Mouse (Mus musculus): ENCODE results near the gene Pde4d.

Gene Pde4d

DNA sequence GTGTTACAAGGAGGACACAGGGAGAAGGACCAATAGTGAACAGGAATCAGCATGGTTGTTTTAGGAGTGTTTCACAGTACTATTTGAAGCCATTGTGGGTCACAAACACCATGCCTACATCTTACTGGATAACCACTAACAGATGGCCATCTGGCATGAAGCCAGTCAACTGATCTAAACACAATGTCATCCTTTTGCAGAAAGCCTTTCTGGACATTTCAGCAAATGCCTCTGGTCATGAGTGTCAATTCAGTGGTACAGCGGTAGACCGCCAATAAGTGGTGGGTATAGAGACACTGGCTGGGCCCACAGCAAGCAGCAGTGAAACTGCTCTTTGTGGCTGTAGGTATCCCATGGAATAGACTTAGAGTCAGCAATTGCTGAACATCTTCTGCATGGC lies 151.3 kb downstream of the Pde4d start:
- DNase-seq, result no peak

DNA sequence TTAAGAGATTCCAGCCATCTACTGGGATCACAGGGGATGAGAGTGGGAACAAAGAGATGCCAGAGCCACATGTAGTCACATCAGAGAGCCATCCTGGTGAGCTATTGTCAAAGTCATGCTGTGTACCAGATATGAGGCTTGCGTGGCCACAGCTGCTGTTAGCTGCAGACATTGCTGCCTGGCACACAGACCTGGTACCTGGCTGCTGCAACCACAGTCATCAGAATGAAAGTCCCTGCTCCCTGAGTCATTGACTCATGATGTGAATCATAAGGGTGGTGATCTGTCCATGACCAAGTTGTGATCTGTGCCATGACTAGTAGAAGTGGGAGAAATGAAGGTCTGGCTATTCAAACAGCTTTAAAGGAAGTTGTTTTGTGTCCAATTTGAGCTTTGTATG lies 153.8 kb downstream of the Pde4d start:
- DNase-seq, result no peak

DNA sequence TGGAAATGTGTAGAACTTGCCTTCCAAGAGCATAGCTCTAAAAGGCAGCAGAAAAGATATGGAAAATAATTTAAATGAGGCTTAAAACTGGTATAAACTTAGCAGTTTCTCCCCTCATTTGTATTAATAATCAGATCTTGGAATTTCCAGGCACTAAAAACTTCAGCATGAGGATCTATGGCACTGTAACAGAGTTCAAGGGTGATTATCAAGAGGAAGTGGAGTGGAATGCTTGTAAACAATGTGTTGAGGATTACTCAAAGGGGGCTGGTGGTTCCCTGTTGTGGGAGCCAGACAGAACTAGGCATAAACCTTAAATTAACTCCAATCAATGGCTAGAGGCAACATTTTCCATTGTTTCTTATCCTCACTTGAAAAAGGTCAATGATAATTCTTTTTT lies 154.5 kb downstream of the Pde4d start:
- DNase-seq, result no peak

DNA sequence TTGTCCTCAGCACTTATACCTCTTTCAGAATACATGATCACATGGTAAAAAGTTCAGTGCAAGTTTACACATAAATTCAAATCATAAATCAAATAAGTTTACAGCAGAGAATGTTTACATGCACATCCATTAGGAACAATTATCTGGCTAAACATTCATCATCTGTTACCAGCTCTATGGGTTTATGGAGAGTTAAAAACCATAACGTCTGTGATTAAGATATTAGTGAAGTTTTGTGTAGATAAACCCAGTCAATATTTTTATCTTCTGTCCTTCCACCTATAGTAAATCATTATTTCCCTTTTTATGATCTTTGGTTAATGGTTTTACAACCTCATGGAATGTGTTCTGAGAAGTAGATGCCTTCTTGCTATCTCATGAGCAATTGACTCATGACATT lies 168.5 kb downstream of the Pde4d start:
- no peak for DNase-seq

DNA sequence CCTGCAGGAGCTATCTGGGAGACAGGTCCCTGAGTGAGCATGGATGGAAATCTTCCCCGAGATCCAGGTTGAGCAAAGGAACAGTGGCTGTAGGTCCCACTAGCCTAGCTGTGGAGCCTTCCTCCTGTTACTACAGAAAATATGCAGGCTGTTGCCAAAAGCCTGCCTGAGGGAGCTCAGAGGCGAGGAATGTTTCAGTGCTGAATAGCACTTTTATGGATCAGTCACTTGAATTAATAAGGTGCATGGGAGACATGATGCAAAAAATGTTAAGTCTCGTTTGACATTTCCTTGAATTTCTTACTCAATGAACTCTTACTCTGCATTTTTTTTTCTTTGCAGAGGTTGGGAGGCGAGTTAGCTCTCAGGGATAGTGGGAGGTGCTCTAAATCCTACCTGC lies 172.9 kb downstream of the Pde4d start:
- no peak for DNase-seq

GRCm38 (mm10) chr13:108623929-108624328 lies 174.2 kb downstream of the Pde4d start:
- DNase-seq, result no peak

DNA sequence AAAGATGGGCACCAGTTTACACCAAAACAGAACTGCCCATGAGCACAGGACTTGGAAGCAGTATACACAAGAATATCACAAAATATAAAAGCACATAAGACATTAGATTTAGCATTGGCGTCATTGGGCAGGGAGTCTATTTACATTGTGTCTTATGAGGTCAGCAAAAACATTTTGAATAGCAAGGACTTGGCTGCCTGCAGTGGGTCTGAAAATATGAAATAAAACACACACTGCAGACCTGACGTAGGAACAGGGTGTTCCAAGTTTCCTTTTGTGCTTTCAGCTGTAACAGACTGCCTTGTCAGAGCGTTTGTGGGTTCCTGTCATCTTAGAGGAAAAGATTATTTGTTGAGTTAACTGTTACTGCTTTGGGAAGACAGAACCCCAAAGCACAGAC lies 176.4 kb downstream of the Pde4d start:
- no peak for DNase-seq

DNA sequence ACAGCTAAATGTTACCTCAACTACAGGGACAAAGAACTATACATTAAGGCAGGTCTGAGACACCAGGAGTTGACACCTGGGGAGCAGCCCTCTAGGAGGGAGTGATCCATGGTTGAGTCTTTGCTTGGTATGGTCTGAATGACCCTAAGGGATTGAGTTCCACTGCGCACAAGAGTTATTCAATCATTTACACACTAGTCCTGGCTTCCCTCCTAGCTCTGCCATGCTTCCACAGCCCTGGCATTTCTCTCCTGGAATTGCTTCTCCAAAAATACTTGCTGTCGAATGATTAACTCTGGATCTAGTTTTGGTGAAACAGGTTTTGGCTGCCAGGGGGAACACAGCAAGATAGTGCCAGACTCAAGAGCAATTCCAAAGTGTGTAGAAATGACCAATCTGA lies 178.8 kb downstream of the Pde4d start:
- no peak for DNase-seq

DNA sequence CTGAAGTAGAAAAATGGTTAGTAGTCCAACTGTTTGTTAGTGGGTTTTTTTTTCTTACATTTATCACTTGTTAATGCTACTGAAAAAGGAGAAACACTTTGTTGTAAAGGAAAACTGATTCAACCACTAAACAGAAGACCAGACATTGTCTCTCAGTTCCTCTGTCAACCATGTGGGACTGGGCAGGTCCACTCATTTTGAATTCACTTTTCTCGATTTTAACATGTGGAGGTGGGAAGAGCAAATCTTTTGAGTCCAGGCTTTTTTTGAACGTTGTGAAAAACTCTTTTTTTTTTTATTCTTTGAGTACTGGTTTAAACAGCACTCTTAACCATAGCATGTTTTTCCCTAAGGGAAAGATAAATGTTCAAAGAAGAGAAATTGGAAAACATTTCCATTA lies 180.8 kb downstream of the Pde4d start:
- no peak for DNase-seq

DNA sequence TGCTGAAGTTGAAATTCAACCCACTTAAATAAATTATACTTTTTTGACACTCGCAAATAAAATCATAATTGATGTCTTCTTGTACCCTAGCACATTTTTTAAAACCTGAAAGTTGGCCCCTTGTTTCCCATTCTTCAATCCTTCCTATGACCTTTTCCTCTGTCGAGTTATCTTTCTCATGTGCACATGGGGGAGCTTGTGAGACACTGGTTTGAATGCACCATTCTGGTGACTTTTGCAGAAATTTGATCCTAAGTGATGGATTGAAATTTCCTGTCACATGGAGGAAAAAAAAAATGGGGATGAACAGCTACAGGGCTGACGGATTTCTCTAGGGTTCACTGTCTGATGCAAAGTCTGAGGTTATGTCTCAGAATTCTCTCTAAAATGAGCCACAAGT lies 181.5 kb downstream of the Pde4d start:
- DNase-seq, result no peak

- no peak for DNase-seq
These were observed 186.8 kb downstream of the Pde4d start for GRCm38 (mm10) chr13:108636526-108636925.

DNA sequence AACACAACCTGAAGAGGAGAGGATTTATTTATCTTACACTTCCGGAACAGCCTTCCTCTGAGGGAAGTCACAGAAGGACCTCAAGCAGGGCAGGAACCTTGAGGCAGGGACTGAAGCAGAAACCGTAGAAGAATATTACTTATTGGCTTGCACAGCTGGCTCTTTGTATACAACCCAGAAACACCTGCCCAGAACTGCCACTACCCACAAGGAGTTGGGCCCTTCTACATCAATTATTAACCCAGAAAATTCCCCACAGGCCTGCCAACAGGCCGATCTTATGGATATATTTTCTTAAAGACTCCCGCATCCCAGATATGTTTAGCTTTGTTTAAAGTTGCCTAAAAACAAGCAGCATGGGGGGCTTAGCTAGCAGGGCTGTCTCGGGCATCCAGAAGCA lies 192.5 kb downstream of the Pde4d start:
- DNase-seq, result no peak

- DNase-seq, result no peak
These were observed 197.1 kb downstream of the Pde4d start for GRCm38 (mm10) chr13:108646801-108647200.

DNA sequence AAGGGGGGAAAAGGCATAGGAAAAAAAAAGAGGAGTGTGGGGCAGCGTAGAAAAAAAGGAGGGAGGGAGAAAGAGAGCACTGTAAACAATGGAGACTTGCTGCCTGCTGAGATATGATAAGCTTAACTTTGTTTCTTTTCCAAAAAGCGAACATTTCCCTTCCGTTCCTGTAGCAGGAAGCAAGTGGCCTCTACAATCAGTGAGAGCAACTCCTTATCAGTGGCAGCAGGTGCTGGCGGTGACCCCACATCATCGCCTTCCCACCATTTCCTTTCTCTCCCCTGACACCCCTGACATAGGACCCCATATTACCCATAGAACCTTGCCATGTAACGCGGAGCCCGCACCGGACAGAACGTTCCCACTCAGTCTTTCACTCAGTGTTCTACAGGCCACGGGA lies 197.5 kb downstream of the Pde4d start:
- DNase-seq, result no peak

- DNase-seq, result peak; percentile 23 to 58
These were observed 204.4 kb downstream of the Pde4d start for GRCm38 (mm10) chr13:108654026-108654723.

DNA sequence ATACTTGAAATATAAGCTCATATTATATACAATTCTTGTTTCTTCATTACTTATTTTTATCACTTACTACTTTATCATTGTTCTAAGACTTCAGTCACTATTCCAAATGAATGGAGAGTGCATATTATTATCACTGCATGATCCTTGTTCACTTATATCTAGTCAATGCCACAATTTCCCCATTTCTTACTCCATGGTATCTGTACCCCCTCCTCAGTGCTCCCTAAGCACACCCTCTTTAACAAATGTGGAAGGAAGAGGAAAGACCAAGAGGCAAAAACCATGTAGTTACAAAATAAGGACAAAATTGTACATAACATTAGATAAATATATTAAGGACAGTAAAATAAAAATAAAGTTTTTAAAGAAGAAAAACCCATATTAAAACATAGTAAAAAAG lies 216.8 kb downstream of the Pde4d start:
- DNase-seq, result no peak

- DNase-seq, result peak in 1 of 2 experiments; percentile 2
These were observed 217.3 kb downstream of the Pde4d start for GRCm38 (mm10) chr13:108667077-108667476.

GRCm38 (mm10) chr13:108677056-108677455 lies 227.3 kb downstream of the Pde4d start:
- no peak for DNase-seq

GRCm38 (mm10) chr13:108683018-108683417 lies 233.3 kb downstream of the Pde4d start:
- peak in 1 of 2 experiments; percentile 10 for DNase-seq

DNA sequence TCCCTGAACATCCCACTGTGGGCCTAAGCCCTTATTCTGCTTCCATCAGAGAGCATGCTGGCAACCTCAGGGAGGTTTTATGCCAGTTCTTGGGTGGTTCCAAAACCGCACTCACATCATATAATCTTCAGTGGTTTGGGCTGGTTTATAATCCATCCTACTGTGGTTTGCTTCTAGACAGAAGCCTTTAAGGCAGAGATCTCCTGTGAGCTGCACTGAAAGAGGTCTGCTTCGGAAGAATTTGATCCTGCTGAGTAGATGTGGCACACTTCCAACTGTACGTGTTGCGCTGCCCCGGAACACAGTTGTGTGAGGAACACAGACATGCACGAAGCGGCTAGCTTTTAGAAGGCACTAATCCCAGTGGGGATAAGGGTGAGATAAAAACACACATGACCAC lies 236.1 kb downstream of the Pde4d start:
- no peak for DNase-seq

- DNase-seq, result no peak
These were observed 236.5 kb downstream of the Pde4d start for GRCm38 (mm10) chr13:108686262-108686661.

- no peak for DNase-seq
These were observed 237.1 kb downstream of the Pde4d start for GRCm38 (mm10) chr13:108686807-108687206.

GRCm38 (mm10) chr13:108692883-108693550 lies 243.3 kb downstream of the Pde4d start:
- no peak for DNase-seq

GRCm38 (mm10) chr13:108705441-108705840 lies 255.7 kb downstream of the Pde4d start:
- DNase-seq, result no peak

GRCm38 (mm10) chr13:108714032-108714431 lies 264.3 kb downstream of the Pde4d start:
- DNase-seq, result no peak

Measured in lung, adult 18-20 months (tissue).